Mouse (Mus musculus) liver, embryonic 11.5 days (tissue): ENCODE data around the gene Pak4. TPM values are rescaled to one million over a fixed set of nuclear protein-coding genes. Genes with fewer than 3 reads are reported as not detected.
A peak's percentile ranks its signal among the peaks of the same experiment; 100 is the strongest.
"Not testable (repeated sequence)": the region's sequence is repeated elsewhere in the genome, so short reads cannot be mapped to it uniquely, and the experiment has no call there.

Source experiments
- ATAC-seq: fragments of 200-750 bp; cut with Nextera tagmentation; replicated peaks from 2 replicates; pipeline ENCODE4 v1.8.0; 2017; ENCODE audit warnings: moderate number of reproducible peaks, mild to moderate bottlenecking, moderate TSS enrichment, moderate library complexity; ENCODE audit not compliant: low FRiP score
- DNase-seq: peaks from one replicate; pipeline ENCODE4 v3.0.0-alpha.2; 2017; ENCODE audit warnings: low spot score
- H3K27ac ChIP-seq: fragments of 300-500 bp; sonication (generic); 2 replicates; pipeline ENCODE4 v1.5.1; 2014; ENCODE audit warnings: mild to moderate bottlenecking, low read depth, low read length, control low read depth
- H3K27me3 ChIP-seq: fragments of 300-500 bp; sonication (generic); replicated peaks from 2 replicates; pipeline ENCODE4 v1.6.1; 2014; ENCODE audit warnings: low read length, mixed read lengths; ENCODE audit not compliant: control insufficient read depth, insufficient read depth
- H3K36me3 ChIP-seq: fragments of 300-500 bp; sonication (generic); 2 replicates; pipeline ENCODE4 v1.6.1; 2014; ENCODE audit warnings: mild to moderate bottlenecking, low read length, moderate library complexity, mixed read lengths; ENCODE audit not compliant: control insufficient read depth, insufficient read depth
- H3K4me1 ChIP-seq: fragments of 300-500 bp; sonication (generic); replicated peaks from 2 replicates; pipeline ENCODE4 v1.6.1; 2014; ENCODE audit warnings: low read length, mixed read lengths; ENCODE audit not compliant: control insufficient read depth, insufficient read depth
- H3K4me2 ChIP-seq: fragments of 300-500 bp; sonication (generic); 2 replicates; pipeline ENCODE4 v1.6.1; 2014; ENCODE audit warnings: mild to moderate bottlenecking, control low read depth, moderate library complexity
- H3K4me3 ChIP-seq: fragments of 300-500 bp; sonication (generic); 2 replicates; pipeline ENCODE4 v1.5.1; 2014; ENCODE audit warnings: low read depth, low read length, control low read depth
- H3K9ac ChIP-seq: fragments of 300-500 bp; sonication (generic); 2 replicates; pipeline ENCODE4 v1.6.1; 2014; ENCODE audit warnings: low read depth, low read length, control low read depth
- H3K9me3 ChIP-seq: fragments of 300-500 bp; sonication (generic); 2 replicates; pipeline ENCODE4 v1.6.1; 2016; ENCODE audit warnings: low read length, inconsistent platforms, mixed read lengths; ENCODE audit not compliant: control insufficient read depth
- WGBS: fragments of 180-500 bp; shearing (Covaris S2); extraction: QIAGEN DNeasy Blood & Tissue Kit; methylation state at CpG from one replicate; pipeline ENCODE4 v1.1.7; 2014; 5-methylcytosine and 5-hydroxymethylcytosine counted together
- microRNA-seq: library from miRNA; unstranded; fragments of <30 nt; microRNA quantifications from one replicate; pipeline ENCODE4, GENCODE M21; 2017; ENCODE audit warnings: borderline number of aligned reads
- polyA plus RNA-seq: library from polyadenylated mRNA; unstranded; fragments of >200 nt; fragmentation: Nextera tagmentation; extraction: Ambion mirVana; gene quantifications from 2 replicates; pipeline ENCODE4 v1.2.1, GENCODE M21; 2014

Pak4 gene
- polyA plus RNA-seq, 1 experiment from 2014 or later, result 34.0 TPM

DNA sequence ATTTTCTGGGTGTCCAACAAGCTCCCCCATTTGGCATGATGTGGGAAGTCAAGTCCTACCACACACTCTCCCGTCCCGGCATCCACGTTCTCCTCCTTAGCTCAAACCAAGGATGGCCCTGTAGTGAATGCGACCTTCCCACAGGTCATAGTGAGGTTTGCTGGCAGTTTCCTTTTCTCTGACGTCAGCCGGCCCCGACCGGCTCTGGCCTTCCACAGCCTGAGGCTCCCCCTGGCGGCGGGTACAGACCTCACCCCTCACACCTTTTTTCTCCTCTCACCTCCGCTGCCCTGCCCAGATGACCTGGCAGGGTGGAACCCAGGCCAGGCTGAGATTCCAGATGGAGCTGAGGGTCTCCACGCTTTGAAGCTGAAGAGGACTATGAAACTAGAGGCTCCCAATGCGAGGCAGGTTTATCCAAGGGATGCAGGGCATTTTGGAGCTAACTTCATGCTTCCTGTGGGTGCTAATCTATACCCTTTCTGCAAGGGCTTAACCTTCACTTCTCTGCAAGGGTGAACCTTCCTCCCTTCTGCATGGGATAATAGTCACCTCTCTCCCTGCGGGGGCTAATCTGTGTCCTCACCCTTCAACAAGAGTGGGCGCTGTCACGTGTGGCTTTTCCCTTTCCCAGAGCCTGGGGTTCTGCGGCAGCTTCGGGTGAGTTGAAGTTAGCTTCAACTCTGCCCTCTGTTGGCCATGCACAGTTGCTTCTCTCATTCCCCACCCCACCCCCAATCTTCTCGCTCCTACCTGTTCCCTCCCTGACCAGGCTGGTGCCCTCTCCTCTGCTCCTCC, 69.9 kb downstream of the Pak4 start:
- H3K9me3 ChIP-seq, result no peaks in the 10 kb centered on the region
- WGBS, result 5% methylated on average over 19 of the region's 19 CpGs
- H3K27me3 ChIP-seq, result no peaks in the 10 kb centered on the region
- peak; percentile 74 for DNase-seq
- no peak overlapping the region for H3K9ac ChIP-seq
- H3K27ac ChIP-seq, result no peak overlapping the region
- peaks cover 8% of the 10 kb centered on the region; the same call in 1 of the 2 replicates for H3K4me1 ChIP-seq
- H3K4me2 ChIP-seq, result peak overlapping the region; percentile 33
- peak; percentile 63 for ATAC-seq
- H3K36me3 ChIP-seq, result no peaks in the 10 kb centered on the region
- no peak overlapping the region for H3K4me3 ChIP-seq

DNA sequence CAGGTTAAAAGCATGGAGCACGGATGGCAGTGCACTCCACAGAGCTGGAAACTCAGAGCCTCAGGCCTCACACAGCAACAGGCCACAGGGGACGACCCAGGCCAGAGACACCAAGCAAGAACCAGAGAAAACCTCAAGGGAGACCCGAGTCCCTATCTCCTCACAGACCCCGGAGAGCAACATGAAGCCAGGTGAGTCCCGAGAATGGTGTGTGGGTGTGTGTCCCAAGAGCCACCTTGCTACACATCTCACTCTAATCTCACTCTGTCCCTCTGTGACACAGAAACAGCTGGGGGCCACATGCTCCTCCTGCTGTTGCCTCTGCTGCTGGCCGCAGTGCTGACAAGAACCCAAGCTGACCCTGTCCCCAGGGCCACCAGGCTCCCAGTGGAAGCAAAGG, 75.4 kb downstream of the Pak4 start, which contains the start of gene Ifnl3:
Gene Ifnl3, plus strand, starts transcription at position 301 of the 400 bp plus-strand sequence.
- H3K27me3 ChIP-seq, H3K4me1 ChIP-seq, H3K4me2 ChIP-seq, H3K9me3 ChIP-seq, ATAC-seq, DNase-seq, H3K9ac ChIP-seq, H3K27ac ChIP-seq, H3K36me3 ChIP-seq, H3K4me3 ChIP-seq: not testable (repeated sequence)
- WGBS, result 65% methylated on average over 5 of the region's 6 CpGs

DNA sequence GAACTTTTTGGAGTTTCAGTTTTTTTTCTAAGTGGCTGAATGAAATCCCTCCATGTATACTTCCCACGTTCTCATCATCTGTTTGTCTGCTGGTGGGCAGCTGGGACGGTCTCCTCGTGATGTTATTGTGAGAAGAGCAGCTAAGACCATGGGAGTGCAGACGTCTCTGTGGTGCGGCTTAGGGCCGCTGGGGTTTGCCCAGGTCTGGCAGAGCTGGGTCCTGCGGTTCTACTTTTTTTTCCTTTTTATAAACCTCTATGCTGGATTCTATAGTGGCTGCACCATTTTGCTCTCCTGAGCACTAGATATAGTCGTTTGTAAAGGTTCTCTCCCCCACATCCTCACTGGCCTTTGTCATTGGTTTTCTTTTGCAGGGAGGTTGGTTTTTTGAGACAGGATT, 86.5 kb downstream of the Pak4 start:
- Histone ChIP-seq H3K4me2 (no peak overlapping the region), H3K27ac (no peak overlapping the region), H3K9ac (no peak overlapping the region), H3K9me3 (no peaks in the 10 kb centered on the region), H3K4me3 (no peak overlapping the region), H3K27me3 (no peaks in the 10 kb centered on the region; the same call in 1 of the 2 replicates), H3K36me3 (no peaks in the 10 kb centered on the region), H3K4me1 (no peaks in the 10 kb centered on the region)
- no peak for ATAC-seq
- 70% methylated on average over 8 of the region's 8 CpGs for WGBS
- DNase-seq, result no peak

DNA sequence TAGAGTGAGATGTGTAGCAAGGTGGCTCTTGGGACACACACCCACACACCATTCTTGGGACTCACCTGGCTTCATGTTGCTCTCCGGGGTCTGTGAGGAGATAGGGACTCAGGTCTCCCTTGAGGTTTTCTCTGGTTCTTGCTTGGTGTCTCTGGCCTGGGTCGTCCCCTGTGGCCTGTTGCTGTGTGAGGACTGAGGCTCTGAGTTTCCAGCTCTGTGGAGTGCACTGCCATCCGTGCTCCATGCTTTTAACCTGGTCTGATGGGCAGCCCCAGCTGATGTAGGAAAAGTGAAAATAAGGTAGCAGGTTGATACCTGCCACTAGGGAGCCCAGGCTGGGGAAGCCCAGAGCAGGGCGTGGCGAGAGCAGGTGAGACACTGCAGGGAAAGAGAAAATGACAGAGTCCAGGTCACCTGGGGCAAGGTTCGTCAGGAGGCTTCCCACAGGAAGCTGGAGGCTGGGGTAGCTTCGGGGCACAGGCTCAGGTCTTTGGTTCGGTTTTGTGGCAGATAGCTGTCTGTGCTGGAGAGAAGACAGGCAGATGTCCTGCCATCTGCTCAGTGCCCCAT, 87.5 kb downstream of the Pak4 start, which contains the start of gene Ifnl2:
Gene Ifnl2, minus strand, starts transcription at position 51 of the 570 bp plus-strand sequence.
- not testable (repeated sequence) for H3K4me2 ChIP-seq, H3K36me3 ChIP-seq, H3K4me3 ChIP-seq, H3K27ac ChIP-seq, H3K9ac ChIP-seq, H3K27me3 ChIP-seq, DNase-seq, ATAC-seq, H3K9me3 ChIP-seq, H3K4me1 ChIP-seq
- 59% methylated on average over 8 of the region's 8 CpGs for WGBS

GRCm38 (mm10) chr7:28509121-28509520, 88.9 kb downstream of the Pak4 start:
- not testable (repeated sequence) for H3K4me1 ChIP-seq, H3K27ac ChIP-seq, ATAC-seq, H3K4me3 ChIP-seq, H3K9ac ChIP-seq, H3K9me3 ChIP-seq, H3K27me3 ChIP-seq, H3K36me3 ChIP-seq, DNase-seq, H3K4me2 ChIP-seq
- WGBS, result 68% methylated on average over 2 of the region's 2 CpGs

Small RNA genes within 50 kb of the gene (microRNA-seq; reads per million reads assigned to microRNA genes)
- gene Mir7049, result 1.1 reads per million

Other genes starting within 250 kb of the Pak4 start
- gene Rps16, start 247.5 kb downstream of the Pak4 start, polyA plus RNA-seq, result 1,377 and 1,547 TPM in 2 replicates
- 29.2 and 34.4 TPM in 2 replicates for gene Plekhg2, start 225.6 kb downstream of the Pak4 start, polyA plus RNA-seq
- 9.9 and 10.2 TPM in 2 replicates for gene Zfp36, start 217.9 kb downstream of the Pak4 start, polyA plus RNA-seq
- 44.7 and 45.7 TPM in 2 replicates for gene Med29, start 205.5 kb downstream of the Pak4 start, polyA plus RNA-seq
- 56.1 and 58.6 TPM in 2 replicates for gene Paf1, start 205.2 kb downstream of the Pak4 start, polyA plus RNA-seq
- 49.4 and 49.7 TPM in 2 replicates for gene Gmfg, start 160.7 kb downstream of the Pak4 start, polyA plus RNA-seq
- gene Lrfn1, start 146.2 kb downstream of the Pak4 start, polyA plus RNA-seq, result 1.7 TPM in 2 replicates
- not detected in 2 replicates for gene Ifnl2, start 87.7 kb downstream of the Pak4 start, polyA plus RNA-seq
- not detected in 2 replicates for gene Ifnl3, start 75.3 kb downstream of the Pak4 start, polyA plus RNA-seq
- gene Sycn, start 57.3 kb downstream of the Pak4 start, polyA plus RNA-seq, result not detected in 2 replicates
- not detected in 2 replicates for gene Nccrp1, start 50.9 kb downstream of the Pak4 start, polyA plus RNA-seq
- 17.4 and 18.6 TPM in 2 replicates for gene Samd4b, start within 50 bp of the Pak4 start, polyA plus RNA-seq
- gene Acp7, start 33.1 kb upstream of the Pak4 start, polyA plus RNA-seq, result not detected in 2 replicates
- gene Fbxo27, start 94.7 kb upstream of the Pak4 start, polyA plus RNA-seq, result 1.4 and 1.7 TPM in 2 replicates
- 3.1 and 3.7 TPM in 2 replicates for gene Fbxo17, start 118.6 kb upstream of the Pak4 start, polyA plus RNA-seq
- gene Mrps12, start 143.6 kb upstream of the Pak4 start, polyA plus RNA-seq, result 172 and 180 TPM in 2 replicates
- gene Sars2, start 143.8 kb upstream of the Pak4 start, polyA plus RNA-seq, result 31.3 and 35.3 TPM in 2 replicates
- not detected in 2 replicates for gene Ccer2, start 158.0 kb upstream of the Pak4 start, polyA plus RNA-seq
- gene Sirt2, start 168.6 kb upstream of the Pak4 start, polyA plus RNA-seq, result 41.0 and 41.9 TPM in 2 replicates
- gene Nfkbib, start 169.3 kb upstream of the Pak4 start, polyA plus RNA-seq, result 61.4 and 61.8 TPM in 2 replicates
- gene Rinl, start 190.8 kb upstream of the Pak4 start, polyA plus RNA-seq, result 21.7 and 23.1 TPM in 2 replicates
- gene Hnrnpl, start 210.4 kb upstream of the Pak4 start, polyA plus RNA-seq, result 238 and 279 TPM in 2 replicates
- 107 TPM in 2 replicates for gene Ech1, start 227.0 kb upstream of the Pak4 start, polyA plus RNA-seq
- gene Lgals4, start 235.7 kb upstream of the Pak4 start, polyA plus RNA-seq, result 2.9 and 5.1 TPM in 2 replicates